Mouse (Mus musculus) layer of hippocampus, adult 18-20 months (tissue): ENCODE results near the gene Epb41. TPM values are rescaled to one million over a fixed set of nuclear protein-coding genes. Genes with fewer than 3 reads are reported as not detected.
A peak's percentile ranks its signal among the peaks of the same experiment; 100 is the strongest.

Experiments used
- DNase-seq, 2 experiments: peaks; one replicate each; pipeline ENCODE4 v3.0.0; 2022; ENCODE audit warnings: low spot score in 2 of 2
- total RNA-seq, 2 experiments: library from RNA; stranded (reverse); gene quantifications; 2 replicates each; pipeline ENCODE4 v1.2.3; 2021

The Epb41 gene
- total RNA-seq, 2 experiments from 2014 or later = 16.2 to 20.8 TPM

GRCm38 (mm10) chr4:131921461-131922346 lies 153.4 kb downstream of the Epb41 start, which contains the start of gene Tmem200b:
Tmem200b (plus strand) TSS chr4:131921771.
- no peak for DNase-seq

- no peak for DNase-seq
Measured at GRCm38 (mm10) chr4:131920595-131921351, 154.3 kb downstream of the Epb41 start.

GRCm38 (mm10) chr4:131920141-131920594 lies 155.0 kb downstream of the Epb41 start:
- no peak for DNase-seq

GRCm38 (mm10) chr4:131919506-131920140 lies 155.5 kb downstream of the Epb41 start:
- DNase-seq = no peak

GRCm38 (mm10) chr4:131918711-131919500 lies 156.2 kb downstream of the Epb41 start:
- DNase-seq = no peak

- DNase-seq = no peak
Measured at GRCm38 (mm10) chr4:131918026-131918533, 157.0 kb downstream of the Epb41 start.

- no peak for DNase-seq
Measured at GRCm38 (mm10) chr4:131917010-131917555, 158.0 kb downstream of the Epb41 start.

- peak; percentile 28 to 73 for DNase-seq
Measured at GRCm38 (mm10) chr4:131916425-131916824, 158.7 kb downstream of the Epb41 start.

- DNase-seq = no peak
Measured at GRCm38 (mm10) chr4:131915821-131916328, 159.2 kb downstream of the Epb41 start.

GRCm38 (mm10) chr4:131914891-131915469 lies 160.1 kb downstream of the Epb41 start:
- no peak for DNase-seq

- DNase-seq = no peak
Measured at GRCm38 (mm10) chr4:131914046-131914643, 161.0 kb downstream of the Epb41 start.

GRCm38 (mm10) chr4:131913526-131913925 lies 161.6 kb downstream of the Epb41 start:
- no peak for DNase-seq

- DNase-seq = no peak
Measured at GRCm38 (mm10) chr4:131911521-131911920, 163.6 kb downstream of the Epb41 start.

- no peak for DNase-seq
Measured at GRCm38 (mm10) chr4:131910237-131910994, 164.7 kb downstream of the Epb41 start.

- no peak for DNase-seq
Measured at GRCm38 (mm10) chr4:131907912-131908311, 167.2 kb downstream of the Epb41 start.

GRCm38 (mm10) chr4:131906423-131906822 lies 168.7 kb downstream of the Epb41 start:
- no peak for DNase-seq

- DNase-seq = peak in 1 of 2 experiments; percentile 57
Measured at GRCm38 (mm10) chr4:131904478-131904877, 170.6 kb downstream of the Epb41 start.

- DNase-seq = no peak
Measured at GRCm38 (mm10) chr4:131901090-131901489, 174.0 kb downstream of the Epb41 start.
